Mouse (Mus musculus) lung, postnatal 4 days (tissue): ENCODE results near the gene Impdh1.

Experiments used
- DNase-seq, 2 experiments: peaks; one replicate each; pipeline ENCODE4 v3.0.0; 2021

Impdh1 gene

GRCm38 (mm10) chr6:29211806-29212492 is 4.2 kb downstream of the Impdh1 start:
- peak; percentile 91 to 93 for DNase-seq

- peak in 1 of 2 experiments; percentile 20 for DNase-seq
Measured at GRCm38 (mm10) chr6:29211146-29211545, 5.0 kb downstream of the Impdh1 start.

- peak in 1 of 2 experiments; percentile 15 for DNase-seq
Measured at GRCm38 (mm10) chr6:29210231-29210936, 5.8 kb downstream of the Impdh1 start.

GRCm38 (mm10) chr6:29208178-29208577 is 8.0 kb downstream of the Impdh1 start:
- peak; percentile 44 to 51 for DNase-seq

- DNase-seq: no peak
Measured at GRCm38 (mm10) chr6:29207017-29207416, 9.1 kb downstream of the Impdh1 start.

- no peak for DNase-seq
Measured at GRCm38 (mm10) chr6:29206006-29206405, 10.2 kb downstream of the Impdh1 start.

GRCm38 (mm10) chr6:29204932-29205614 is 11.1 kb downstream of the Impdh1 start:
- peak; percentile 61 to 79 for DNase-seq

- no peak for DNase-seq
Measured at GRCm38 (mm10) chr6:29203861-29204585, 12.1 kb downstream of the Impdh1 start.

- no peak for DNase-seq
Measured at GRCm38 (mm10) chr6:29203096-29203495, 13.1 kb downstream of the Impdh1 start.

GRCm38 (mm10) chr6:29201988-29202387 is 14.2 kb downstream of the Impdh1 start:
- DNase-seq: no peak

GRCm38 (mm10) chr6:29201341-29201740 is 14.8 kb downstream of the Impdh1 start:
- no peak for DNase-seq

GRCm38 (mm10) chr6:29200496-29200895 is 15.7 kb downstream of the Impdh1 start:
- DNase-seq: no peak

GRCm38 (mm10) chr6:29199223-29199855 is 16.8 kb downstream of the Impdh1 start:
- no peak for DNase-seq

- DNase-seq: peak; percentile 90 to 92
Measured at GRCm38 (mm10) chr6:29198309-29199222, 17.6 kb downstream of the Impdh1 start.

- DNase-seq: no peak
Measured at GRCm38 (mm10) chr6:29195846-29196698, 20.1 kb downstream of the Impdh1 start.

GRCm38 (mm10) chr6:29195146-29195545 is 21.0 kb downstream of the Impdh1 start:
- DNase-seq: no peak

GRCm38 (mm10) chr6:29193961-29194750 is 22.0 kb downstream of the Impdh1 start:
- peak; percentile 46 to 67 for DNase-seq

GRCm38 (mm10) chr6:29187936-29188335 is 28.2 kb downstream of the Impdh1 start:
- DNase-seq: no peak

- no peak for DNase-seq
Measured at GRCm38 (mm10) chr6:29179843-29180242, 36.3 kb downstream of the Impdh1 start.
